8 mouse cellular contexts compared by ENCODE assay signal in genomic region chrX:94235190-94235555, GRCm38 (mm10). TPM values are rescaled to one million over a fixed set of nuclear protein-coding genes. Genes with fewer than 3 reads are reported as not detected.
DNase-seq lines count a peak whose midpoint lies in the region; ATAC-seq and TF ChIP-seq lines count a peak whose summit lies in the region.

No protein-coding gene starts in this region.

- H3K27ac ChIP-seq in kidney, embryonic 14.5 days (ENCODE audit: low read depth, low read length) = peak overlapping the region; percentile 76
- H3K27ac ChIP-seq in heart, embryonic 15.5 days = peak overlapping the region; percentile 92
- H3K27ac ChIP-seq in liver, embryonic 14.5 days = peak overlapping the region; percentile 19
- H3K27ac ChIP-seq in neural tube, embryonic 14.5 days (ENCODE audit: low read depth, low read length) = peak overlapping the region; percentile 86

- no peaks in the 10 kb centered on the region for H3K4me1 ChIP-seq in kidney, embryonic 14.5 days (ENCODE audit: control insufficient read depth, insufficient read depth, low read length)
- no peaks in the 10 kb centered on the region for H3K4me1 ChIP-seq in heart, embryonic 15.5 days (replicated peaks)
- H3K4me1 ChIP-seq in liver, embryonic 14.5 days (replicated peaks; ENCODE audit: control insufficient read depth in 2 of 2, insufficient read depth in 2 of 2, low read length in 1 of 2) = peaks cover 0 to 4% of the 10 kb centered on the region in 2 experiments; a peak in 2 of 4 replicates
- H3K4me1 ChIP-seq in neural tube, embryonic 14.5 days (ENCODE audit: control insufficient read depth, insufficient read depth, low read length) = no peaks in the 10 kb centered on the region

- no peaks in the 10 kb centered on the region for H3K36me3 ChIP-seq in kidney, embryonic 14.5 days (ENCODE audit: control insufficient read depth, insufficient read depth, low read length)
- no peaks in the 10 kb centered on the region for H3K36me3 ChIP-seq in heart, embryonic 15.5 days
- no peaks in the 10 kb centered on the region for H3K36me3 ChIP-seq in liver, embryonic 14.5 days (replicated peaks; ENCODE audit: control insufficient read depth, insufficient read depth, low read depth)
- no peaks in the 10 kb centered on the region for H3K36me3 ChIP-seq in neural tube, embryonic 14.5 days (ENCODE audit: control insufficient read depth, insufficient read depth, low read length)

- no peaks in the 10 kb centered on the region for H3K9me3 ChIP-seq in kidney, embryonic 14.5 days (ENCODE audit: control insufficient read depth, low read length)
- no peaks in the 10 kb centered on the region for H3K9me3 ChIP-seq in heart, embryonic 15.5 days (replicated peaks)
- H3K9me3 ChIP-seq in liver, embryonic 14.5 days (ENCODE audit: control insufficient read depth, low read length) = no peaks in the 10 kb centered on the region
- H3K9me3 ChIP-seq in neural tube, embryonic 14.5 days (ENCODE audit: control insufficient read depth, low read length) = no peaks in the 10 kb centered on the region

- peaks cover 8% of the 10 kb centered on the region for H3K27me3 ChIP-seq in kidney, embryonic 14.5 days (ENCODE audit: control insufficient read depth, insufficient read depth, low read length)
- H3K27me3 ChIP-seq in heart, embryonic 15.5 days = peaks cover 48% of the 10 kb centered on the region
- peaks cover 4% of the 10 kb centered on the region; the same call in 1 of the 2 replicates for H3K27me3 ChIP-seq in liver, embryonic 14.5 days (ENCODE audit: control insufficient read depth, insufficient read depth, low read length)
- H3K27me3 ChIP-seq in neural tube, embryonic 14.5 days (ENCODE audit: control insufficient read depth, insufficient read depth, low read length) = peaks cover 18% of the 10 kb centered on the region

- ATAC-seq in kidney, embryonic 14.5 days (ENCODE audit: low FRiP score, low TSS enrichment) = peak; percentile 51; the same call in 1 of the 2 replicates
- ATAC-seq in heart, embryonic 15.5 days (replicated peaks; ENCODE audit: insufficient number of reproducible peaks, insufficient read depth, low FRiP score, low read depth) = peak; percentile 25; the same call in 1 of the 2 replicates
- ATAC-seq in liver, embryonic 14.5 days (ENCODE audit: insufficient read depth) = 0 out of 2 replicates have a peak, but pooled peaks have one; percentile 2
- ATAC-seq in neural tube, embryonic 14.5 days (ENCODE audit: low read depth) = no peak; the same call in 1 of the 2 replicates

- peak overlapping the region; percentile 41 for H3K4me2 ChIP-seq in kidney, embryonic 14.5 days (replicated peaks; ENCODE audit: low read depth, low read length)
- peak overlapping the region; percentile 59 for H3K4me2 ChIP-seq in heart, embryonic 15.5 days
- peak overlapping the region; percentile 78 for H3K4me2 ChIP-seq in liver, embryonic 14.5 days (ENCODE audit: low read depth)
- H3K4me2 ChIP-seq in neural tube, embryonic 14.5 days (ENCODE audit: low read depth, low read length) = peak overlapping the region; percentile 40

- no peak for TF ChIP-seq EP300 in liver, embryonic 14.5 days (IDR thresholded peaks at IDR 0.05; ENCODE audit: low read depth)

- peak overlapping the region; percentile 72 for H3K9ac ChIP-seq in kidney, embryonic 14.5 days (ENCODE audit: low read depth, low read length)
- peak overlapping the region; percentile 69 for H3K9ac ChIP-seq in heart, embryonic 15.5 days
- peak overlapping the region; percentile 83 for H3K9ac ChIP-seq in liver, embryonic 14.5 days (replicated peaks)
- peak overlapping the region; percentile 57 for H3K9ac ChIP-seq in neural tube, embryonic 14.5 days (replicated peaks; ENCODE audit: low read depth, low read length)

- DNase-seq in kidney, adult 18-20 months = no peak
- DNase-seq in CD8-positive naive resting alpha-beta T cell, adult 2 months (ENCODE audit: low read depth in 2 of 2, low spot score in 2 of 2) = peak; percentile 0 to 17
- DNase-seq in cerebellum, adult 11-12 months = peak; percentile 33
- DNase-seq in liver, embryonic 14.5 days (ENCODE audit: low read depth in 3 of 3, low spot score in 3 of 3) = no peak
- DNase-seq in layer of hippocampus, adult 18-20 months (ENCODE audit: low spot score in 2 of 2) = no peak

- WGBS in kidney, embryonic 14.5 days = 18% methylated on average over 35 of the region's 35 CpGs
- WGBS in heart, embryonic 15.5 days = 19% methylated on average over 30 of the region's 35 CpGs
- WGBS in liver, embryonic 14.5 days (ENCODE audit: insufficient replicate concordance) = 13% methylated on average over 35 of the region's 35 CpGs
- 12% methylated on average over 35 of the region's 35 CpGs for WGBS in neural tube, embryonic 14.5 days

- peak overlapping the region; percentile 64 for H3K4me3 ChIP-seq in kidney, embryonic 14.5 days (ENCODE audit: low read length)
- H3K4me3 ChIP-seq in heart, embryonic 15.5 days = peak overlapping the region; percentile 64
- H3K4me3 ChIP-seq in liver, embryonic 14.5 days (ENCODE audit: insufficient read depth in 1 of 2, low read depth in 2 of 2, low read length in 2 of 2) = peak overlapping the region; percentile 68 to 81
- H3K4me3 ChIP-seq in neural tube, embryonic 14.5 days (ENCODE audit: low read depth, low read length) = peak overlapping the region; percentile 57

- no peak for TF ChIP-seq CTCF in liver, embryonic 14.5 days (IDR thresholded peaks at IDR 0.05; ENCODE audit: low read depth)

RNA-seq across cellular contexts. Expression of gene Klhl15, which starts 0.8 kb away (rescaled TPM):
- 8.6 and 13.5 TPM in 2 replicates for polyA plus RNA-seq in kidney, embryonic 14.5 days (2014; fragmentation: Nextera tagmentation; extraction: Ambion mirVana)
- polyA plus RNA-seq in heart, embryonic 15.5 days (2015; fragmentation: Nextera tagmentation; extraction: Ambion mirVana) = 4.4 and 4.8 TPM in 2 replicates
- 1.6 and 1.9 TPM in 2 replicates for polyA plus RNA-seq in liver, embryonic 14.5 days (2012; rRNA removed)
- 3.7 and 3.8 TPM in 2 replicates for polyA plus RNA-seq in liver, embryonic 14.5 days (2014; fragmentation: Nextera tagmentation; extraction: Ambion mirVana)
- 12.3 and 14.7 TPM in 2 replicates for polyA plus RNA-seq in neural tube, embryonic 14.5 days (2014; fragmentation: Nextera tagmentation; extraction: Ambion mirVana)
- 10 to 100 TPM; 27.1 to 29.2 TPM for total RNA-seq in layer of hippocampus, adult 18-20 months (2021)

RNA-seq across cellular contexts. Expression of gene Eif2s3x, which starts 22.5 kb away (rescaled TPM):
- polyA plus RNA-seq in kidney, embryonic 14.5 days (2014; fragmentation: Nextera tagmentation; extraction: Ambion mirVana) = 78.6 and 84.2 TPM in 2 replicates
- polyA plus RNA-seq in heart, embryonic 15.5 days (2015; fragmentation: Nextera tagmentation; extraction: Ambion mirVana) = 45.1 and 54.0 TPM in 2 replicates
- 38.6 and 40.4 TPM in 2 replicates for polyA plus RNA-seq in liver, embryonic 14.5 days (2012; rRNA removed)
- 38.6 and 66.1 TPM in 2 replicates for polyA plus RNA-seq in liver, embryonic 14.5 days (2014; fragmentation: Nextera tagmentation; extraction: Ambion mirVana)
- polyA plus RNA-seq in neural tube, embryonic 14.5 days (2014; fragmentation: Nextera tagmentation; extraction: Ambion mirVana) = 96.2 and 122 TPM in 2 replicates
- total RNA-seq in layer of hippocampus, adult 18-20 months (2021) = 100 to 1,000 TPM; 120 to 235 TPM

Comparison
In these comparisons a context has a peak if more than half of its experiments do, and no peak if none do; other contexts are left out.
1. H3K27ac ChIP-seq: peak in every context shown above with its lines; median percentile 92 in heart, embryonic 15.5 days; 86 in neural tube, embryonic 14.5 days; 76 in kidney, embryonic 14.5 days; 19 in liver, embryonic 14.5 days.
2. DNase-seq: peak in CD8-positive naive resting alpha-beta T cell, adult 2 months (2 of 2) and cerebellum, adult 11-12 months (single experiment); none in kidney, adult 18-20 months (single experiment), liver, embryonic 14.5 days (0 of 3) and layer of hippocampus, adult 18-20 months (0 of 2).
3. Peak in every context shown above with its lines, with median percentiles within 50 percentile points of each other: H3K4me2 ChIP-seq, H3K4me3 ChIP-seq and H3K9ac ChIP-seq.